Mouse (Mus musculus) forebrain, embryonic 14.5 days (tissue): ENCODE results near the gene R3hdm2. TPM values are rescaled to one million over a fixed set of nuclear protein-coding genes. Genes with fewer than 3 reads are reported as not detected.

Experiments used
- ATAC-seq: fragments of 200-750 bp; cut with Nextera tagmentation; 2 replicates; pipeline ENCODE4 v1.8.0; 2017; ENCODE audit warnings: mild to moderate bottlenecking, moderate library complexity
- DNase-seq: peaks from one replicate; pipeline ENCODE4 v3.0.0-alpha.2; 2015; ENCODE audit warnings: low spot score
- H3K27ac ChIP-seq: fragments of 300-500 bp; sonication (generic); 2 replicates; pipeline ENCODE4 v1.5.1; 2014; ENCODE audit warnings: low read depth, mild to moderate bottlenecking, control low read depth, low read length, moderate library complexity
- H3K27me3 ChIP-seq: fragments of 300-500 bp; sonication (generic); replicated peaks from 2 replicates; pipeline ENCODE4 v1.6.1; 2014; ENCODE audit warnings: low read length, control low read depth, mixed read lengths; ENCODE audit not compliant: control insufficient read depth, insufficient read depth
- H3K36me3 ChIP-seq: fragments of 300-500 bp; sonication (generic); 2 replicates; pipeline ENCODE4 v1.6.1; 2014; ENCODE audit warnings: low read length, control low read depth; ENCODE audit not compliant: control insufficient read depth, insufficient read depth
- H3K4me1 ChIP-seq: fragments of 300-500 bp; sonication (generic); 2 replicates; pipeline ENCODE4 v1.6.1; 2014; ENCODE audit warnings: antibody characterized with exemption, low read length, control low read depth; ENCODE audit not compliant: control insufficient read depth, insufficient read depth
- H3K4me2 ChIP-seq: fragments of 300-500 bp; sonication (generic); 2 replicates; pipeline ENCODE4 v1.6.1; 2014; ENCODE audit warnings: mild to moderate bottlenecking, control low read depth, low read length
- H3K4me3 ChIP-seq: fragments of 300-500 bp; sonication (generic); 2 replicates; pipeline ENCODE4 v1.5.1; 2014; ENCODE audit warnings: low read depth, low read length, control low read depth
- H3K9ac ChIP-seq: fragments of 300-500 bp; sonication (generic); 2 replicates; pipeline ENCODE4 v1.6.1; 2014; ENCODE audit warnings: mild to moderate bottlenecking, low read length, control low read depth, moderate library complexity
- H3K9me3 ChIP-seq: fragments of 300-500 bp; sonication (generic); replicated peaks from 2 replicates; pipeline ENCODE4 v1.6.1; 2016; ENCODE audit warnings: low read length, control low read depth, mixed read lengths; ENCODE audit not compliant: control insufficient read depth
- WGBS: fragments of 180-500 bp; shearing (Covaris S2); extraction: QIAGEN DNeasy Blood & Tissue Kit; methylation state at CpG from one replicate; pipeline ENCODE4 v1.1.7; 2014; 5-methylcytosine and 5-hydroxymethylcytosine counted together
- polyA plus RNA-seq: library from polyadenylated mRNA; unstranded; fragments of >200 nt; fragmentation: Nextera tagmentation; extraction: Ambion mirVana; gene quantifications from 2 replicates; pipeline ENCODE4 v1.2.1, GENCODE M21; 2014

The R3hdm2 gene
- polyA plus RNA-seq, 1 experiment from 2014 or later = 24.2 TPM

- Histone ChIP-seq H3K4me3 (no peak within 1 kb of the TSS), H3K4me1 (no peaks in the 10 kb centered on the region), H3K9me3 (no peaks in the 10 kb centered on the region), H3K9ac (no peak within 1 kb of the TSS), H3K27ac (no peak within 1 kb of the TSS), H3K4me2 (no peak within 1 kb of the TSS), H3K36me3 (no peaks in the 10 kb centered on the region), H3K27me3 (no peaks in the 10 kb centered on the region)
- no peak for DNase-seq
- 76% methylated on average over 22 of the region's 22 CpGs for WGBS
- no peak for ATAC-seq
These were observed 10.0 kb upstream of the R3hdm2 start, which contains the start of gene Inhbc for GRCm38 (mm10) chr10:127369834-127370820. TSS of gene Inhbc (minus strand) at chr10:127370431.

- Histone ChIP-seq H3K4me2 (no peak overlapping the region), H3K27ac (no peak overlapping the region), H3K4me1 (no peaks in the 10 kb centered on the region), H3K36me3 (no peaks in the 10 kb centered on the region), H3K9me3 (no peaks in the 10 kb centered on the region), H3K27me3 (no peaks in the 10 kb centered on the region), H3K9ac (no peak overlapping the region), H3K4me3 (no peak overlapping the region)
- DNase-seq (no peak), ATAC-seq (no peak)
- WGBS = 51% methylated on average over 2 of the region's 2 CpGs
These were observed 9.1 kb upstream of the R3hdm2 start for GRCm38 (mm10) chr10:127371023-127371422.

- H3K9ac ChIP-seq = no peak overlapping the region
- no peaks in the 10 kb centered on the region for H3K9me3 ChIP-seq
- no peak overlapping the region for H3K4me3 ChIP-seq
- no peak for DNase-seq
- WGBS = 75% methylated on average over 3 of the region's 3 CpGs
- peaks cover 7% of the 10 kb centered on the region for H3K4me1 ChIP-seq
- H3K27ac ChIP-seq = no peak overlapping the region
- H3K36me3 ChIP-seq = no peaks in the 10 kb centered on the region
- H3K4me2 ChIP-seq = no peak overlapping the region
- H3K27me3 ChIP-seq = no peaks in the 10 kb centered on the region
- no peak for ATAC-seq
These were observed 2.4 kb upstream of the R3hdm2 start for GRCm38 (mm10) chr10:127377700-127378099.

GRCm38 (mm10) chr10:127379654-127380053, 473 bp upstream of the R3hdm2 start:
- no peak for ATAC-seq
- WGBS = 87% methylated on average over 8 of the region's 8 CpGs
- Histone ChIP-seq H3K9ac (peak overlapping the region; percentile 91), H3K4me1 (peaks cover 9% of the 10 kb centered on the region), H3K27me3 (no peaks in the 10 kb centered on the region), H3K27ac (peak overlapping the region; percentile 96; the same call in 1 of the 2 replicates), H3K36me3 (no peaks in the 10 kb centered on the region), H3K4me2 (peak overlapping the region; percentile 58), H3K4me3 (peak overlapping the region; percentile 63), H3K9me3 (no peaks in the 10 kb centered on the region)
- DNase-seq = no peak

- no peaks in the 10 kb centered on the region for H3K36me3 ChIP-seq
- peak overlapping the region; percentile 63 for H3K4me3 ChIP-seq
- no peaks in the 10 kb centered on the region for H3K9me3 ChIP-seq
- H3K27ac ChIP-seq = peak overlapping the region; percentile 96
- peak overlapping the region; percentile 64 for H3K4me2 ChIP-seq
- peaks cover 9% of the 10 kb centered on the region for H3K4me1 ChIP-seq
- under 1% methylated on average over 36 of the region's 79 CpGs for WGBS
- DNase-seq (peak; percentile 67), ATAC-seq (peak; percentile 73)
- H3K27me3 ChIP-seq = no peaks in the 10 kb centered on the region
- H3K9ac ChIP-seq = peak overlapping the region; percentile 91
These were observed 928 bp downstream of the R3hdm2 start for GRCm38 (mm10) chr10:127380767-127381742.

- ATAC-seq (no peak), DNase-seq (no peak)
- H3K4me1 ChIP-seq = peaks cover 9% of the 10 kb centered on the region
- H3K9me3 ChIP-seq = no peaks in the 10 kb centered on the region
- 52% methylated on average over 2 of the region's 2 CpGs for WGBS
- peak overlapping the region; percentile 63 for H3K4me3 ChIP-seq
- H3K36me3 ChIP-seq = no peaks in the 10 kb centered on the region
- H3K4me2 ChIP-seq = peak overlapping the region; percentile 64
- H3K27ac ChIP-seq = no peak overlapping the region
- peak overlapping the region; percentile 91 for H3K9ac ChIP-seq
- no peaks in the 10 kb centered on the region for H3K27me3 ChIP-seq
These were observed 1.6 kb downstream of the R3hdm2 start for GRCm38 (mm10) chr10:127381743-127382134.

GRCm38 (mm10) chr10:127391774-127392173, 11.6 kb downstream of the R3hdm2 start:
- DNase-seq = no peak
- 80% methylated on average over 6 of the region's 6 CpGs for WGBS
- no peaks in the 10 kb centered on the region for H3K4me1 ChIP-seq
- H3K4me2 ChIP-seq = no peak overlapping the region
- no peak overlapping the region for H3K4me3 ChIP-seq
- no peaks in the 10 kb centered on the region for H3K9me3 ChIP-seq
- H3K9ac ChIP-seq = no peak overlapping the region
- H3K36me3 ChIP-seq = peaks cover 30% of the 10 kb centered on the region
- no peak for ATAC-seq
- H3K27me3 ChIP-seq = no peaks in the 10 kb centered on the region
- H3K27ac ChIP-seq = no peak overlapping the region

GRCm38 (mm10) chr10:127404701-127405100, 24.6 kb downstream of the R3hdm2 start:
- Histone ChIP-seq H3K27me3 (no peaks in the 10 kb centered on the region), H3K4me3 (no peak overlapping the region), H3K4me1 (no peaks in the 10 kb centered on the region), H3K9me3 (no peaks in the 10 kb centered on the region), H3K27ac (no peak overlapping the region), H3K4me2 (no peak overlapping the region), H3K9ac (no peak overlapping the region), H3K36me3 (peaks cover 30% of the 10 kb centered on the region)
- WGBS = 89% methylated on average over 3 of the region's 3 CpGs
- no peak for DNase-seq
- ATAC-seq = no peak
